Mouse (Mus musculus): ENCODE data around the gene B3gnt3.

DNA sequence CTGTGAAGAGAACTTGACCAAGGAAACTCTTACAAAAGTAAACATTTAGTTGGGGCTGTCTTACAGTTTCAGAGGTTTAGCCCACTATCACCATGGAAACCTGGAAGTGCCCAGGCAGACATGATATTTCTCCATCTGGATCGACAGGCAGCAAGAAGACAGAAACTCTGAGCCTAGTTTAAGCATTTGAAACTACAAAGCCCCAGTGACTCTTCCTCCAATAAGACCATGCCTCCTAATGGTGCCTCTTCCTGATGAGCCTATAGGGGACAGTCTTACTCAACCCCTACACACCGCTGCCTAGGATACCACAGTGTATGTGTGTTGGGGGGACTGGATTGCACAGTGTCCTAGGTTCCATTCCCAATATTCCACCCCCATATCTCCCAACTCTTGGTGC, 27.5 kb downstream of the B3gnt3 start:
- no peak for TF ChIP-seq POLR2A (IDR thresholded peaks at IDR 0.05; ENCODE audit: insufficient read depth, low read depth, low read length)
- TF ChIP-seq CTCF (IDR thresholded peaks at IDR 0.05; ENCODE audit: insufficient read depth, low read depth, low read length), result no peak
